Mouse (Mus musculus) limb, embryonic 15.5 days (tissue): ENCODE measurements at regions not wholly inside any gene's neighbourhood (a gene's known extent, or its start where the extent isn't known, plus 50 kb on each side); places are given as distances from the start of the nearest gene placed in this dataset.
"Not testable (repeated sequence)": the region's sequence is repeated elsewhere in the genome, so short reads cannot be mapped to it uniquely, and the experiment has no call there.

Experiments
- ATAC-seq: fragments of 200-750 bp; cut with Nextera tagmentation; 2 replicates; pipeline ENCODE4 v1.8.0; 2017; ENCODE audit warnings: low read depth, moderate TSS enrichment; ENCODE audit not compliant: insufficient number of reproducible peaks, low FRiP score, low TSS enrichment
- H3K27ac ChIP-seq: fragments of 300-500 bp; sonication (generic); 2 replicates; pipeline ENCODE4 v1.5.1; 2015; ENCODE audit warnings: moderate library complexity, mild to moderate bottlenecking, inconsistent platforms
- H3K27me3 ChIP-seq: fragments of 300-500 bp; sonication (generic); 2 replicates; pipeline ENCODE4 v1.6.1; 2015; ENCODE audit warnings: inconsistent platforms
- H3K36me3 ChIP-seq: fragments of 300-500 bp; sonication (generic); 2 replicates; pipeline ENCODE4 v1.6.1; 2015; ENCODE audit warnings: inconsistent platforms
- H3K4me1 ChIP-seq: fragments of 300-500 bp; sonication (generic); 2 replicates; pipeline ENCODE4 v1.6.1; 2015; ENCODE audit warnings: inconsistent platforms
- H3K4me2 ChIP-seq: fragments of 300-500 bp; sonication (generic); 2 replicates; pipeline ENCODE4 v1.6.1; 2015; ENCODE audit warnings: mild to moderate bottlenecking, inconsistent platforms
- H3K4me3 ChIP-seq: fragments of 300-500 bp; sonication (generic); 2 replicates; pipeline ENCODE4 v1.5.1; 2015; ENCODE audit warnings: mild to moderate bottlenecking, inconsistent platforms
- H3K9ac ChIP-seq: fragments of 300-500 bp; sonication (generic); 2 replicates; pipeline ENCODE4 v1.6.1; 2015; ENCODE audit warnings: inconsistent platforms
- H3K9me3 ChIP-seq: fragments of 300-500 bp; sonication (generic); 2 replicates; pipeline ENCODE4 v1.6.1; 2016; ENCODE audit warnings: inconsistent platforms
- WGBS: fragments of 180-500 bp; shearing (Covaris S2); methylation state at CpG from one replicate; pipeline ENCODE4 v1.1.7; 2015; 5-methylcytosine and 5-hydroxymethylcytosine counted together

DNA sequence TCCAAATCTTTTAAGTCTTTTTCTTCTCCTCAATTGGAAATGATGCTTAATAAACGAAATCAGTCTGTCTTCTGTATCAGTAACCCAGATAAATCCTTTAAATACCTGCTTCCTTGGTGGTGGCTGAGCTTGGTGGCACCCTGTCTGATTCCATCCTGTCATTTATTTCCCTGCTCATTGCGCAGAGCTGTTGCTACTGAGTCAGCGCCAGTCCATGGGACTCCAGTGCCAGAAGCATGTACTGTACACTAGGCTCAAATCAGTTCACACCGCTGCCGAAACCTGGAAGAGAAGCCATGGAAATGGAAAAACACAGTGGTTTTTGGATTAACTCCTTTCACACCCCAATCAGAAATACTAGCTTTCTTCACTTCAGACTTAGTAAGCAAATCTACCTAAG, 649.3 kb upstream of the Marcks start:
- ATAC-seq, result no peak
- Histone ChIP-seq H3K4me1 (no peaks in the 10 kb centered on the region), H3K4me3 (no peak overlapping the region), H3K27ac (no peak overlapping the region), H3K9me3 (no peaks in the 10 kb centered on the region), H3K9ac (no peak overlapping the region), H3K36me3 (no peaks in the 10 kb centered on the region), H3K27me3 (no peaks in the 10 kb centered on the region), H3K4me2 (no peak overlapping the region)
- WGBS, result 83% methylated on average over 5 of the region's 5 CpGs

DNA sequence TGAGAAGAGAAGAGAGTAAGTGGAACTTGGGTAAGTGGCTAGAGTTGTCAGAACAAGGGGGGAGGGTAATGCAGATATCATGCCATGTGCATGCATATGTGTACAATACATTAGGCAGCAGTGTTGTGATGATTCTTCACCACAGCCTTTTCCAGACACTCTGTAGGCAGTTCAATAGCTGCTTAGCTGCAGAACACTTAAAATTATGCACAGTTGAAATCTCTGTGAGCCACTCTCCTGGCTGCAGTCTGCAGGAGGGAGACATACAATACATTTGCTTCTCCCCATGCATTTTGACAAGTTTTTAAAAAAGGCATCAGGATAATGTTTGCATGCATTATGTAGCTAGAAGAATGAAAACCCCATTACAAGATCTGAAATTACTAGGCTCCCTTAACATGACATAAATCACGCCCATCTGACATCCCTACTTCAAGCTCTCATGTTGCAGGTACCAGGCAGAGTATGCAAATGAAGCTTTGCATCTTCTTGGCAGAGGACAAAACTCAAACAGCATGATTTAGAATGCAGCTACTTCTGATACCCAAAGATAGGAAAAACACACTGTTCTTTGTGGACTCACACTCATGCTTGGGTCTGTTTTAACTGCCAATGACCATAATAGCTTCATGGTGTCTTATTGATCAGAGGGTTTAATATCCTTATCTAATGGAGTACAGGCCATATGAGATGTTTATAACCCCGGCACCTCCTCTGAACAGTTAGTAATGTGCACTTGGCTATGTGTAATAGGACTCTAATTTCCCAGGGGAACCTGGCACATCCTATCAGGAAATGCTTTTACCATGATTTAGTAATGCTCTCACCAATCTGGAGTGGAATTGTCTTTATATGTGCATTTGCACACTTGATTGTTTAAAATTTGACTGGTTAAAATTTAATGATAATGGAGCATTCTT, 640.9 kb upstream of the Marcks start:
- Histone ChIP-seq H3K9me3 (no peaks in the 10 kb centered on the region), H3K36me3 (no peaks in the 10 kb centered on the region), H3K9ac (no peak overlapping the region), H3K4me2 (no peak overlapping the region), H3K4me3 (no peak overlapping the region), H3K4me1 (no peaks in the 10 kb centered on the region), H3K27me3 (no peaks in the 10 kb centered on the region), H3K27ac (no peak overlapping the region)
- ATAC-seq, result no peak
- 58% methylated on average over 2 of the region's 2 CpGs for WGBS

DNA sequence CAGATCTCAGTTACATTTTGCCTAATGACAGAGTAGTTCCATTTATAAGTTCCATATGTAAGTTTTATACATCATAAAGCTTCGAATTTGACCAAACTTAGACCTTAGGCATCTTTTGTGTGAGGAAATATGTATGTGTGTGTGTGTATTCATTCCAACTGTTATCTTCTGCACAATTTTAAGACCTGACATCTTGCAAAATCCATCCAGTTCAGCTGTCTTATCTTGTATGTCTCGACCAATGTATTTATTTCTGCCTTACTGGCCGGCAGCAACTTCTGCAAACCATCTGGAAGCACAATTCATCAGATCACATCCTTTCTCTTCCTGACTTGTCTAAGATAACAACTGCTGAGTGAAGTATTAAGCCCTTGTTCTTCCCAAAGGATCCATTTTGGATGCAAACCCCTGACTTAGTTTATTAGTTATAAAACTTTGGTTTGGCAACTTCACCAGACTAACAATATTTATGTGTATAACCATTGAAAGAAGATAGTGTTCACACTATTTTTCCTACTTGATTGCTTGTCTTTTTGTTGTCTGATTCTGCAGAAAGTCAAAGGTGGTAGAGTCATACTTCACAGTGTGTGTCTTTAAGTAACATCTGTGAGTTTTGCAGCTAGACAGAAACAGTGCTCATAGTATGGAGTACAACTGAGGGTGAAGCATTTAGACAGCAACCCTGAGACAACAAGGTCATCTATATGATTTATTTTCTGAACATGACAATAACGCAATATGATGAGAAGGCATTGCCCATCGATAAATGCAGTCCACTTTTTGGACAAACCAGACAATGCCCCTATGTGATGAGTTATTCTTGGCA, 622.0 kb upstream of the Marcks start:
- no peak overlapping the region for H3K9ac ChIP-seq
- no peaks in the 10 kb centered on the region for H3K36me3 ChIP-seq
- no peak overlapping the region for H3K4me3 ChIP-seq
- H3K9me3 ChIP-seq, result no peaks in the 10 kb centered on the region
- no peaks in the 10 kb centered on the region for H3K27me3 ChIP-seq
- no peaks in the 10 kb centered on the region for H3K4me1 ChIP-seq
- no peak for ATAC-seq
- no peak overlapping the region for H3K27ac ChIP-seq
- WGBS, result 64% methylated on average over 5 of the region's 5 CpGs
- no peak overlapping the region for H3K4me2 ChIP-seq

DNA sequence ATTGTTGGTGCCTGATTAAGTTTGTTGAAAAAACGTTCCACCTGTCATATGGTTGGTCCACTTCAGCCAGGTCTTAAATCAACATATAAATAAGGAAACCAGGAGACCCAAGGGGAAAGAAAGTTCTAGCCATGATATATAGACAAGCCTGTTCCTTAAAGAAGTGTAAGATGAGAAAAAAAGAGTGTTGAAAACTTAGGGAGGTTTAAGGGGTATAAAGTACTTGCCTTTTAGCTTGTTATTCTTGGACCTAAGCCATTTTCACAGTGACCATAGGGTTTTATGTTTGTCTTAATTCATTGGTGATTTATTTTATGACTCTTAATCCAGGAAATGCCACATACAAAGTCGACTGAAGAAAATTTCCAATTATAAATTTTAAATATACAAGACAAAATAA, 602.9 kb upstream of the Marcks start:
- H3K4me2 ChIP-seq, result no peak overlapping the region
- H3K36me3 ChIP-seq, result no peaks in the 10 kb centered on the region
- H3K4me3 ChIP-seq, result no peak overlapping the region
- WGBS, result 16% methylated on average over 2 of the region's 2 CpGs
- H3K27ac ChIP-seq, result no peak overlapping the region
- no peaks in the 10 kb centered on the region for H3K9me3 ChIP-seq
- H3K27me3 ChIP-seq, result no peaks in the 10 kb centered on the region
- no peak for ATAC-seq
- no peaks in the 10 kb centered on the region for H3K4me1 ChIP-seq
- H3K9ac ChIP-seq, result no peak overlapping the region

DNA sequence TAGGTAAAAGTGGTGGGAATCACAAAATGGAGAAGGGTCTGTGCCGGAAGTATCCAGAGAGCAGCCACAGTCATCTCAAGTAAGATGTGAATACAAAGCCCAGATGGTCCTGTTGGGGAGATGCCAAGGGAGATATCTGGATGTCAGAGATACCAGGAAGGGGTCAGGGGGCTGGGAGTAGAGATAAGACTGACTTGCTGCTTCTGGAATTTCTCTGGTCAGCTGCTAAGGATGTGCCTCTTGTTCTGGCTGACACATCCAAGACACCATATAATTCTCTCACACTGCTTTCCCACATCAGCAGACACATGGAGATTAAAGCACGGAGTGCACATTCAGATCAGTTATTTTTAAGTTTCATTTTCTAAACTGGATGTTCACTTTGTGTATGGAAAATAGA, 600.3 kb upstream of the Marcks start:
- H3K27ac ChIP-seq, result no peak overlapping the region
- no peak for ATAC-seq
- whole genome bisulfite sequencing, result 85% methylated on average over 2 of the region's 2 CpGs
- H3K27me3 ChIP-seq, result no peaks in the 10 kb centered on the region
- H3K4me2 ChIP-seq, result no peak overlapping the region
- no peak overlapping the region for H3K4me3 ChIP-seq
- H3K9ac ChIP-seq, result no peak overlapping the region
- H3K36me3 ChIP-seq, result no peaks in the 10 kb centered on the region
- no peaks in the 10 kb centered on the region for H3K9me3 ChIP-seq
- no peaks in the 10 kb centered on the region for H3K4me1 ChIP-seq

DNA sequence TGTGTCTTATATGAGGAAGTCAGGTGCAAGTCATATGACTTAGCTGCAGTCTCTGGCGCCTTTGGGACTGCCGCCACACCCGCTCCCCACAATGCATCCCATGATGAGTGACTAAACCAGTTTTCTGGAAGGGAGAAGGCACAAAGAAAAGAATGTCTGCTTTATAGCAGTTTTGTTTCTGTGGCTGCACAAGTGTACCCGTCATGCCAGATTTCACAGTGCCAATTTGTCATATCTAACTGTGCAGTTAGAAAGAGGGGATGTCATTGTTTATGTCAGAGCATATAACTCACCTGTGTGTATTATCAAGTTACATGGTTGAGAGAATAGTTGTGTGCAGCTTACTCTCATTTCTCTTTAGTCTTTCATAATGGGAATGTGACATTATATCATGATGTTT, 586.9 kb upstream of the Marcks start:
- H3K36me3 ChIP-seq, result no peaks in the 10 kb centered on the region
- no peak overlapping the region for H3K9ac ChIP-seq
- no peaks in the 10 kb centered on the region for H3K9me3 ChIP-seq
- H3K4me1 ChIP-seq, result no peaks in the 10 kb centered on the region
- no peak overlapping the region for H3K4me2 ChIP-seq
- no peaks in the 10 kb centered on the region for H3K27me3 ChIP-seq
- ATAC-seq, result no peak
- WGBS, result 77% methylated on average over 4 of the region's 4 CpGs
- H3K4me3 ChIP-seq, result no peak overlapping the region
- no peak overlapping the region for H3K27ac ChIP-seq

DNA sequence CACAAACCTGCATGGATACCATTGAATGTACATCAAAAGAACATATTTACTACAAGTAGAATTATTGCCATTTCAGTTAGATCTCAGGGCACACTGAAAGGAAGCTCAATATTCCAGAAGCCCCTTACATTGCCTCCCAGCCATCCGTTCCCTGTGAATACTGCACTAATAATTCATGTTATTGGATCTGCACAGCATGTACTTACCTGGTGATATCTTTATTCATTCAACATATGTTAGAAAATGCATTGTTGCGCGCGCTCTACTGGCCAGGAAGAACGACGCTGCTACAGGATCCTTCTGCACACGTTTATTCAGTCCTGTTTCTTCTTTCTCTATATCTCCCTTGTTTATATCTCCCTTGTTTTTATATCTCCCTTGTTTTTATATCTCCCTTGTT, 586.3 kb upstream of the Marcks start:
- H3K9ac ChIP-seq, H3K4me2 ChIP-seq, H3K9me3 ChIP-seq, H3K27me3 ChIP-seq, H3K36me3 ChIP-seq, H3K4me1 ChIP-seq, ATAC-seq, H3K4me3 ChIP-seq, H3K27ac ChIP-seq: not testable (repeated sequence)
- WGBS, result 73% methylated on average over 7 of the region's 7 CpGs

DNA sequence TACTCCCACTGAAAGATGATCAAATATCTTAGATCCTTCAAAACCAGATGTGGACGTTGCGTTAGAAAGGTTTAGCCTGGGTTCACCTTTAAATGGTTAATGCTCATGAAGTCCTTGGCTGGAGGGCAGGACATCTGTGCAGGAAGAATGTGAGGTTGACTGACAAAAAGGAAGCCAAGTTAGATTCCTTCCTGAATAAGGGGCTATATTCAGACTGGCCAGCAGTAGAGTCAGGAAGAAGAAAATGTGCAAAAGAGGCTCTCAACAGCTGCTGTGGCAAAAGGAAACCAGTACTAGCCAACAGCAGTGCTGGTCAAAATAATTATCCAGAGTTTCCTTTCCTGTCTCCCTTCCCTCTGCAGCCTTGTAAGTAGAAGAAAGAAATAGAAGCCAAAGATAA, 582.0 kb upstream of the Marcks start:
- Histone ChIP-seq H3K9ac (no peak overlapping the region), H3K4me3 (no peak overlapping the region), H3K27me3 (no peaks in the 10 kb centered on the region), H3K9me3 (no peaks in the 10 kb centered on the region), H3K4me2 (no peak overlapping the region), H3K4me1 (no peaks in the 10 kb centered on the region), H3K27ac (no peak overlapping the region), H3K36me3 (no peaks in the 10 kb centered on the region)
- WGBS, result 47% methylated on average over 2 of the region's 2 CpGs
- ATAC-seq, result no peak

DNA sequence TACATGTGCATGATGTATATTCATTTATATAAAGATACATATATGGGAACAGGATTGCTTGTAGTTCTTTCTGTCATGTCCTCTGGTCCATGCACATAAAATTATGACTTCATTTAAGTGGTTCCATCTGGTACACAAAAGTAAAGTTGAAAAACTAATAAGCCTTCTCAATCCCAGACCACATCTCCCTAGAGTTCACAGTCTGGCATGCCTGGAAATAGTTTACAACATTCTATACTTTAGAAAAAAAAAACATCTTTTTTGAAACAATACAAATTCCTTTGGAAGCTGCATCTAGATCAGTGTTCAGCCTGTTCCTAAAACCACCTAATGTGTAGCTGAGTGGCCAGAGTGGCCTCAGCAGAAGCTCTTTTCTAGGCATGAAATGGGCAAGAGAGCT, 578.2 kb upstream of the Marcks start:
- Histone ChIP-seq H3K27me3 (no peaks in the 10 kb centered on the region), H3K4me3 (no peak overlapping the region), H3K4me1 (no peaks in the 10 kb centered on the region), H3K9ac (no peak overlapping the region), H3K36me3 (no peaks in the 10 kb centered on the region), H3K4me2 (no peak overlapping the region), H3K27ac (0 out of 2 replicates have a peak overlapping the region, but pooled peaks have one; percentile 22), H3K9me3 (no peaks in the 10 kb centered on the region)
- no peak for ATAC-seq

DNA sequence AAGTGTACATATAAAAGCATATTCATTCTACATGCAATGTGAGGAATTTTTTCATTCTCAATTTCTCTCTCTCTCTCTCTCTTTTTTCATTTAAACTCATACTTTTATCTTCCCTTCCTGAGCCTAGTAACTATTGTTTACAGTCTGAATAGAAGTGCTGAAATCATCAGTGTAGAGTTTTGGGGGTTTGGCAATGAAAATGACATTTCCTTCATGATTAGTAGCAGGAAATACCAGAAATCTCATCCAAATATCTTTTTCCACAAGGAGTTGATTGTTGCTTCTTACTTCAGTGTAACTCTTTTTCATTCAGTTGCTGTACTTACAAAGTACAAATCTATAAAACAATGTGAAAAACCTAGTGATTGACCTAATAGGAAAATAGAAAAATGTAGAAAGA, 572.7 kb upstream of the Marcks start:
- Histone ChIP-seq H3K27ac (no peak overlapping the region), H3K36me3 (no peaks in the 10 kb centered on the region), H3K27me3 (no peaks in the 10 kb centered on the region), H3K4me3 (no peak overlapping the region), H3K9ac (no peak overlapping the region), H3K4me2 (no peak overlapping the region), H3K4me1 (no peaks in the 10 kb centered on the region), H3K9me3 (no peaks in the 10 kb centered on the region)
- ATAC-seq, result no peak

DNA sequence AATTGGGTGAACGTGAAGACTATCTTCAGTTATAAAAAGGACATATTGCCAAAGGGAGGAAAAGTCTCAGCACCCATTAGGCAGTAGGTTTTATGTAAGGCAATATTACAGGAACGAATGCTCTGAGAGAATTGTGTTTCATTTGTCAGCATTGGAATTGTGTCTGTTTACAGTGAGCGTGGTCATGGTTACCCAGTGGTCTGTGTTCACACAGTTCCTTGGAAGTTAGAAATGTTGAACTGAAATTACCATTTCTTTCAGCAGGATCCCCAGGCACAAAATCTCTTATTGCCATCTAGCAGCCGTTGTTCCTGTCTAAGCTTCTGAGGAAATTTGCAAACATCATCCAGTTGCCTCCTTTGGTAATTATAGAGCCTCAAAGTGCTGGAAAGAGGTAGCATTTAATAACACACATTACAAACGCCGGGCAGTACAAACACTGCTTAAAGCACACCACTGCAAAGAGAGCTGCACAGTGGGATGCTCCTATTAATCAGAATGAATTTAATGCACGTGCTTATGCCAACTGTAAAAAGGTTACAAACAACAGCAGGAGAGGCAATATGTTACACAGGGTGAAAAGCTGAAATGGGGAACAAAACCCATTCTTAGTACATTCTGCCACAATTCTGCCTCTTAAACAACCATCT, 555.4 kb upstream of the Marcks start:
- no peaks in the 10 kb centered on the region for H3K9me3 ChIP-seq
- no peak overlapping the region for H3K4me2 ChIP-seq
- no peaks in the 10 kb centered on the region for H3K36me3 ChIP-seq
- H3K4me1 ChIP-seq, result no peaks in the 10 kb centered on the region
- no peak for ATAC-seq
- H3K27ac ChIP-seq, result no peak overlapping the region
- H3K9ac ChIP-seq, result no peak overlapping the region
- H3K27me3 ChIP-seq, result no peaks in the 10 kb centered on the region
- no peak overlapping the region for H3K4me3 ChIP-seq
- WGBS, result 44% methylated on average over 7 of the region's 7 CpGs

DNA sequence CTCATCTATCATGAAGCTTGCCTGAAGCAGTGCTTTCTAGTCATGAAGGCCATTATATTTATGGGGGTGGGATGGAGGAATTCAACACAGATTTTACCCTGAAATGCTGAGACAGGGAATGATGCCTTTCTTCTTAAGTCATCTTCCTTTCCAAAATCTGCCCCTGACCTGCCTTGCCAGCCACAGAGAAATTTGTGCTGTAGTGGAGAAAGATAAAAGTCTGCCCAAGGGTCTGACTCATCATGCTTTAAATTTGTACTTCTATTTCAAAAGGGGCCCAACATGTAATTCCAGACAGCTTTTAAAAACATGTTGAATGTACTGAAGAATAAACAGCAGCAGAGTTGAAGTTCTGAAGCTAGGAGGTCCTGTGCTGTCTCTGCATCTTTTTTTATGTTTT, 554.1 kb upstream of the Marcks start:
- Histone ChIP-seq H3K9me3 (no peaks in the 10 kb centered on the region), H3K4me3 (no peak overlapping the region), H3K36me3 (no peaks in the 10 kb centered on the region), H3K4me2 (no peak overlapping the region), H3K27ac (0 out of 2 replicates have a peak overlapping the region, but pooled peaks have one; percentile 11), H3K27me3 (no peaks in the 10 kb centered on the region), H3K9ac (no peak overlapping the region), H3K4me1 (no peaks in the 10 kb centered on the region)
- ATAC-seq, result no peak
